Mouse (Mus musculus) activated CD4-positive, CD25-positive, alpha-beta regulatory T cell, adult 9 weeks (primary cell): ENCODE data around the gene Fgd1. TPM values are rescaled to one million over a fixed set of nuclear protein-coding genes. Genes with fewer than 3 reads are reported as not detected.

Experiments used
- polyA plus RNA-seq: library from polyadenylated mRNA; unstranded; fragments of 100-300 nt; shearing (Covaris generic); gene quantifications from one replicate; pipeline ENCODE4 v1.2.1, GENCODE M21; 2017

Gene Fgd1
- 0.18 TPM for polyA plus RNA-seq

DNA sequence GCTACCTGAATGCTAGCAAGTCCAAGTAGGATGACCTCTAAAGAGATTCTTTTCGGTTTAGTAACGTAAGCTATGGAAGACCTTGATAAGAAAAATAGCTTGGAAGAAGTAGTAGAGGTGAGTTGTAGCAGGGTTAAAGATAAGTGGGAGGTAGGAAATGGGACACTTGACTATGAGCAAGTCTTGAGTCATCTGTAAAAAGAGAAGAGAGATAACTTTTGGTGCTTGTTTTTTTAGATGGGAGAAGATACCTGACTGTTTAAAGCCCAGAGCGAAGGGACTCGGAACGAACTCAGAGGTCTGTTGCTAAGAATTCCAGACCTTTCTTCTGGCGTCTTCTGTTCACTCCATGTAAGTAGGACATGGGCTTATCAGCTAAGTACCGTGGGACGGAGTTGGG, at the start of gene Fgd1:
TSS of gene Fgd1 (plus strand) at position 301 of the 400 bp plus-strand sequence.

DNA sequence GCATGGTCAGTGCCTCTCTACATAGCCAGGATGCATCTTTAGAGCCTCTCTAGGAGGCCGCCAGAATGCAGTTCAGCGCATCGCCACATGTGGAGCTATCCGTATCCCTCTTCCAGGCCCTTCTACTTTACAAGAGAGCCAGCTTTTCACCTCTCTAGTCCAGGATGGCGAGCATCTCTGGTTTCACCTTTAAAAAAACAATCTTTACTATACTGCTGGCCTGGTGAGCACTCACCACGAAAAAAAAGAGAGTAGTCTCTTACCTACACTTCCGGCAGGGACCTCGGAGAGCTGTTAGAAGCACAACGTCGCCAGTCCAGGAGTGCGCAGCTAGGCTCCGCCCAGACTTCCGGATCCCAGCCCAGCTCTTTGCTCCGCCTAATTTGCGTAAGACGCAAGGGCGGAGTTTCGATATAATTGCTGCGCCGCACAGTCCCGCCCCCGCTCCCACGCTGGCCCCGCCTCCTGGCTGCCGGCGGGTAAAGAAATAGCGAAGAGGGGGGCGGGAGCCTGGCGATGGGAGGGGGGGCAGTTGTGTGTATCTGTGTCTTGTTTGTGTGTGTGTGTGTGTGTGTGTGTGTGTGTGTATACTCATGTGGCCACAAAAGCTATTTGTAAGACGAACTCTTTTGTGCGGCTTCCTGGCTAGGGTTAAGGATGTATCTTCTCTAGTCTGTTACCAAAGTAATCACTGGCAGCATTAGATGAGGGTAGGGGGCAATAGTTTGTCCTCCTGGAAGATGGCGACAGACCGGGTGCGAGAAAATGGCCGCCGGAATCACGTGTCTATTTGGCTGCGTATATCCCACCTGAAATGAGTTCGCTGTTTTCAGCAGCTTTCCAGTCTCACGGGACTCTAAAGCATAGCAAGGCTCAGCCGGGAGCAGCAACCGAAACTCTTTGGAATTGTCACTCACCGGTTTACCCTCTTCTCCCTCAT, 28.7 kb upstream of the Fgd1 start, which contains the start of gene Gnl3l:
TSS of gene Gnl3l (minus strand) at position 385 of the 940 bp plus-strand sequence.

DNA sequence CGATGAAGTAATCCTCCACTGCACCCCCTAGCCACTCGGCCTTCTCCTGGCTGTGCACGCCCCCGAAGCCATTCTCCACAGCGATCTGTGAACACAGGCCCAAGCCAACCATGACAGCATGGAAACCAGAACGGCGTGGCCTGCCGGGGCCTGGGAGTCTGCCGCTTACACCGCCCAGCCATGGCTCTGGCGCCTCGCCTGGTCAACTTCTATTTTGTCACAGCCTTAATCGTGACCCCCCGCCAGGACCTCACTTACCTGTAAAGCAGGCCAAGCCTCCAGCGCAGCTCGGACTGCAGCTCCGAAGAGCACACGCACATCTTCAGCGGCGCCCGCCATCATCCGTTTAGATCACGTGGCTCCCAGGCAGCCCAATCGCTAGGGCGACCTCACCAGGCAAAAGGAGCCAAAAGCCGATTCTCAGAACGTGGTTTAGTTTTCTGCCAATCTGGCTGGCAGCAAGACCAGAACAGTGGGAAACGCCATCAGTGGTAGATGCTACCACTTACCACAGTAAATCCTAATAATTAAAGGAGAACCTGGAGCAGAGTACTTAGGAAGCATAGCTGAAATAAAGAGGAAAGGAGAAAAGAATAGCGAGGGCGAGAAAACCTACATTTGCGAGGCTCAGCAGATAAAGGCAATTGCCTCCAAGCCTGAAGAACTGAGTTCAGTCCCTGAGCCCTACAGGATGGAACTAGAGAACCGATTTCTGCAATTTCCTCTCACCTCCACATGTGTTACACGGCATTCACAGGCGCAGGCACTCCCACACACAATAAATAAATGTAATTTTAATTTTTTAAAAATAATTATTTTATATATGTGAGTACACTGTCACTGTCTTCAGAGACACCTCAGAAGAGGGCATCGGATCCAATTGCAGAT, 50.5 kb downstream of the Fgd1 start, which contains the start of gene Tsr2:
TSS of gene Tsr2 (minus strand) at position 373 of the 888 bp plus-strand sequence.

Other genes starting within 250 kb of the Fgd1 start
- 25.8 TPM for gene Maged2, start 231.8 kb upstream of the Fgd1 start, polyA plus RNA-seq
- gene Gnl3l, start 28.8 kb upstream of the Fgd1 start, polyA plus RNA-seq = 30.8 TPM
- gene Tsr2, start 50.4 kb downstream of the Fgd1 start, polyA plus RNA-seq = 22.2 TPM
- 0.20 TPM for gene Wnk3, start 151.9 kb downstream of the Fgd1 start, polyA plus RNA-seq